Mouse (Mus musculus) forebrain, embryonic 15.5 days (tissue): ENCODE measurements around the gene Dcaf11. TPM values are rescaled to one million over a fixed set of nuclear protein-coding genes. Genes with fewer than 3 reads are reported as not detected.
A peak's percentile ranks its signal among the peaks of the same experiment; 100 is the strongest.

Source experiments
- ATAC-seq: fragments of 200-750 bp; cut with Nextera tagmentation; replicated peaks from 2 replicates; pipeline ENCODE4 v1.8.0; 2017; ENCODE audit warnings: mild to moderate bottlenecking, moderate TSS enrichment, moderate library complexity
- H3K27ac ChIP-seq: fragments of 300-500 bp; sonication (generic); replicated peaks from 2 replicates; pipeline ENCODE4 v1.5.1; 2015; ENCODE audit warnings: mild to moderate bottlenecking, inconsistent platforms
- H3K27me3 ChIP-seq: fragments of 300-500 bp; sonication (generic); 2 replicates; pipeline ENCODE4 v1.6.1; 2015; ENCODE audit warnings: inconsistent platforms
- H3K36me3 ChIP-seq: fragments of 300-500 bp; sonication (generic); 2 replicates; pipeline ENCODE4 v1.6.1; 2015; ENCODE audit warnings: mild to moderate bottlenecking, inconsistent platforms
- H3K4me1 ChIP-seq: fragments of 300-500 bp; sonication (generic); 2 replicates; pipeline ENCODE4 v1.6.1; 2015; ENCODE audit warnings: inconsistent platforms
- H3K4me2 ChIP-seq: fragments of 300-500 bp; sonication (generic); replicated peaks from 2 replicates; pipeline ENCODE4 v1.6.1; 2015; ENCODE audit warnings: mild to moderate bottlenecking, inconsistent platforms
- H3K4me3 ChIP-seq: fragments of 300-500 bp; sonication (generic); 2 replicates; pipeline ENCODE4 v1.5.1; 2015; ENCODE audit warnings: mild to moderate bottlenecking, inconsistent platforms
- H3K9ac ChIP-seq: fragments of 300-500 bp; sonication (generic); replicated peaks from 2 replicates; pipeline ENCODE4 v1.6.1; 2015; ENCODE audit warnings: mild to moderate bottlenecking, inconsistent platforms
- H3K9me3 ChIP-seq: fragments of 300-500 bp; sonication (generic); 2 replicates; pipeline ENCODE4 v1.6.1; 2016; ENCODE audit warnings: inconsistent platforms
- WGBS: fragments of 180-500 bp; shearing (Covaris S2); methylation state at CpG from one replicate; pipeline ENCODE4 v1.1.7; 2015; ENCODE audit warnings: mixed read lengths; 5-methylcytosine and 5-hydroxymethylcytosine counted together
- polyA plus RNA-seq: library from polyadenylated mRNA; unstranded; fragments of >200 nt; fragmentation: Nextera tagmentation; extraction: Ambion mirVana; gene quantifications from 2 replicates; pipeline ENCODE4 v1.2.1, GENCODE M21; 2015

The Dcaf11 gene
- polyA plus RNA-seq, 1 experiment from 2014 or later: 132 TPM

DNA sequence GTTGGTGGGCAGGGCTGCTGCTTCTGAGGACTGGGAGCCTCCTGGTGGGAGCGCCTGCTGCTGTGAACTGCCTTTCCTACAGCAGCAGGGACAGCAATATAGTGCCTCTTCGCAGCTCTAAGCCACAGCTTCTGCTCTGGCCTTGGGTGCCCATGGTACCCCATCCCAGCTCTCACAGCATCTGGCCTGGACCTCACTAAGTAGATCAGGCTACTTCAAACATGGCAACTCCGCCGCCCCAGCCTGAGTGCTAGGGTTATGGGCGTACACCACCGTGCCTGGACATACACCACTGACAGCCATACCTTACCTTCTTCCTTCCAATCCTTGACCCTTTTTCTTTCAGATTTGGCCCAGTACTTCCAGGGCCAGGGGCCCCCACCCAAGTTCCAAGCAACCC, 48.5 kb downstream of the Dcaf11 start:
- H3K4me1 ChIP-seq: peaks cover 8% of the 10 kb centered on the region; the same call in 1 of the 2 replicates
- H3K27ac ChIP-seq: no peak overlapping the region
- H3K4me3 ChIP-seq: no peak overlapping the region
- no peak overlapping the region for H3K9ac ChIP-seq
- no peaks in the 10 kb centered on the region for H3K27me3 ChIP-seq
- no peaks in the 10 kb centered on the region for H3K9me3 ChIP-seq
- peaks cover 39% of the 10 kb centered on the region for H3K36me3 ChIP-seq
- WGBS: 100% methylated on average over 6 of the region's 6 CpGs
- no peak for ATAC-seq
- no peak overlapping the region for H3K4me2 ChIP-seq

DNA sequence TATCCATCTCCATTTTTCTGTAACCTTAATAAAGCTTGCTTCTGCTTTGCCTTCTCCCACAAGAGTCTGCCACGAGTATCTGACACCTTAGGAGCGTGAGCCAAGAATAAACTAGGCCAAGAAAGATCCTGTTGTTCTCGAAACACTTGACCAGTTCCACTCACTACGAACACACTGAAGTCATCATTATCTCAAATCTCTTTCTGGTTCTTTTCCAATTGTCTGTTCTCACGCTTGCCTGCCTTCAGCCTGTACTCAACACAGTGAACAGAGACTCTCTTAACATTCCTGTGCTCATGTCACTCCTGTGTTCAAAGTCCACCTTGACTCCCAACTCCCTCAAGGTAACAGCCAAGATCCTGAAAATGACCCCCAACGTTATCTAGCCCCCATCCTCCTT, 53.5 kb downstream of the Dcaf11 start:
- ATAC-seq: no peak
- H3K4me3 ChIP-seq: no peak overlapping the region
- H3K27me3 ChIP-seq: no peaks in the 10 kb centered on the region
- H3K27ac ChIP-seq: no peak overlapping the region
- no peak overlapping the region for H3K9ac ChIP-seq
- peaks cover 16% of the 10 kb centered on the region for H3K36me3 ChIP-seq
- 0 out of 2 replicates have a peak, but pooled peaks cover under 1% of the 10 kb centered on the region for H3K4me1 ChIP-seq
- no peak overlapping the region for H3K4me2 ChIP-seq
- 65% methylated on average over 6 of the region's 6 CpGs for WGBS
- H3K9me3 ChIP-seq: no peaks in the 10 kb centered on the region

DNA sequence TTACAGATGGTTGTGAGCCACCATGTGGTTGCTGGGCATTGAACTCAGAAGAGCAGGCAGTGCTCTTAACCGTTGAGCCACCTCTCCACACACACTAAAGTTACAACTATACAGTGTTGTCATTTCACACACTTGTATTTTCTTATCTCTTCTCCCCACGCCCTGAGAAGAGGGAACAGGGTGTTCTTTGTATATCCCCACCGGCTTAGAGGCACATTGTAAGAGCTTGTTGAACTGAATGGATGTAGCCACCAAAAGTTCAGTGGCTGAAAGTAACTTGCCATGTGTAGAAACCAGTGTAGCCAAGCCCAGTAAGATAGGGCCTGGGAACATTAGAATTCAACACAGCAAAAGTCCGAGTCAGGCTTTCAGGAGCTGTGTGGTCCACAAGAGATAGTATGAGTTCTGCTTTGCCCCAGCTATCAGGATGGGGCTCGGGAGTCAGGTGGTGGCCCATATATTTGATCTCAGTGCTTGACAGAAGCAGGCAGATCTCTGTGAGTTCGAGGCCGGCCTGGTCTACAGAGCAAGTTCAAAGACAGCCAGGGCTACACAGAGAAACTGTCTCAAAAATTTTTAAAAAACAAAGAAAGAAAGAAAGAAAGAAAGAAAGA, 54.9 kb downstream of the Dcaf11 start:
- Histone ChIP-seq H3K27ac (no peak overlapping the region), H3K9ac (no peak overlapping the region), H3K4me2 (no peak overlapping the region), H3K36me3 (peaks cover 3% of the 10 kb centered on the region; the same call in 1 of the 2 replicates), H3K27me3 (no peaks in the 10 kb centered on the region), H3K9me3 (no peaks in the 10 kb centered on the region), H3K4me3 (no peak overlapping the region), H3K4me1 (0 out of 2 replicates have a peak, but pooled peaks cover 7% of the 10 kb centered on the region)
- no peak for ATAC-seq
- 82% methylated on average over 7 of the region's 7 CpGs for WGBS

DNA sequence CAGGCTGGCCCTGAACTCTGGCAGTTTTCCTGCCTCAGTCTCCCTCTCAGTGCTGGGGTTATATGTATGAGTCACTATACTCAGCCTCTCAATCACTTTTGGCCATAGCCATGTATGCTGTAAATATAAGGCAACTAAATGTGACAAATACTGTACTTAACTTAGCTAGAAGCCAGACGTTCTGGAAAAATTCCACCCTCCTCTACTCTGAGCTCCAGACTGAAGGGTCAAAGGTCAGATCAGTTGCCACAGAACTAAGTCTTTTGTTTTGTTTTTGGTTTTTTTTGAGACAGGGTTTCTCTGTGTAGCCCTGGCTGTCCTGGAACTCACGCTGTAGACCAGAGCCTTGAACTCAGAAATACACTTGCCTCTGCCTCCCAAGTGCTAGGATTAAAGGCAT, 56.1 kb downstream of the Dcaf11 start:
- no peaks in the 10 kb centered on the region for H3K36me3 ChIP-seq
- ATAC-seq: no peak
- H3K4me1 ChIP-seq: 0 out of 2 replicates have a peak, but pooled peaks cover 7% of the 10 kb centered on the region
- H3K9me3 ChIP-seq: no peaks in the 10 kb centered on the region
- no peaks in the 10 kb centered on the region for H3K27me3 ChIP-seq
- 52% methylated on average over 2 of the region's 2 CpGs for WGBS
- H3K4me2 ChIP-seq: no peak overlapping the region
- no peak overlapping the region for H3K4me3 ChIP-seq
- H3K27ac ChIP-seq: no peak overlapping the region
- H3K9ac ChIP-seq: no peak overlapping the region

GRCm38 (mm10) chr14:55616844-55617243, 57.0 kb downstream of the Dcaf11 start:
- no peak for ATAC-seq
- H3K9me3 ChIP-seq: no peaks in the 10 kb centered on the region
- H3K4me3 ChIP-seq: no peak overlapping the region
- no peaks in the 10 kb centered on the region for H3K27me3 ChIP-seq
- H3K4me1 ChIP-seq: 0 out of 2 replicates have a peak, but pooled peaks cover 7% of the 10 kb centered on the region
- no peaks in the 10 kb centered on the region for H3K36me3 ChIP-seq
- no peak overlapping the region for H3K9ac ChIP-seq
- no peak overlapping the region for H3K27ac ChIP-seq
- H3K4me2 ChIP-seq: no peak overlapping the region
- 79% methylated on average over 2 of the region's 2 CpGs for WGBS

GRCm38 (mm10) chr14:55617822-55618221, 58.0 kb downstream of the Dcaf11 start, which contains the start of gene Rec8:
Rec8 (plus strand) TSS chr14:55618037.
- no peaks in the 10 kb centered on the region for H3K9me3 ChIP-seq
- peak within 1 kb of the TSS; percentile 28 for H3K4me2 ChIP-seq
- no peaks in the 10 kb centered on the region for H3K36me3 ChIP-seq
- no peak within 1 kb of the TSS; the same call in 1 of the 2 replicates for H3K27ac ChIP-seq
- no peak within 1 kb of the TSS for H3K9ac ChIP-seq
- H3K27me3 ChIP-seq: no peaks in the 10 kb centered on the region
- 0 out of 2 replicates have a peak, but pooled peaks have one; percentile 41 for ATAC-seq
- 0 out of 2 replicates have a peak, but pooled peaks cover 7% of the 10 kb centered on the region for H3K4me1 ChIP-seq
- 25% methylated on average over 21 of the region's 21 CpGs for WGBS
- H3K4me3 ChIP-seq: peak within 1 kb of the TSS; percentile 32

DNA sequence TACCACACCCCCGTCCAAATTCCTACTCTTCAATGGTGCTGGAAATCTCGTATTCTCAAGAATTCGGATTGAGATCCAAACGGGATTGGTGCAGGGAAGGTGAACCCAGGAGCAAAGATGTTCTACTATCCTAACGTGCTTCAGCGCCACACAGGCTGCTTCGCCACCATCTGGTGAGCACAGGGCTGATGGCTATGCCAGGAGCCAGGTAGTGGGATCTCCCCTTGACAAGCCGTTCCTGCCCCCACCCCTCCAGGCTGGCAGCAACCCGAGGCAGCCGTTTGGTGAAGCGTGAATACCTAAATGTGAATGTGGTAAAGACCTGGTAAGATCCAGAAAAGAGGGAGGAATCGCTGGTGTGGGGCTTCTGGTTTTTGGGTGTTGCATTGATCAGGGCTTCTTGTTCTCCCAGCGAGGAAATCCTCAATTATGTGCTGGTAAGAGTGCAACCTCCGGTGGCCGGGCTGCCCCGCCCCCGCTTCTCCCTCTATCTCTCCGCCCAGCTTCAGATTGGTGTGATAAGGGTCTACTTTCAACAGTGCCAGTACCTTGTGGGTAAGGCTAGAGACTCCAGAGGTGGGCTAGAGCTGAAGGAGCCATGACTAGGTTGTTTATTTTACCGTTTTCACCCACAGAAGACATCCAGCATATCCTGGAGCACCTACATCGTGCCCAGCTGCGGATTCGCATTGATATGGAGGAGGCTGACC, 58.8 kb downstream of the Dcaf11 start:
- WGBS: 53% methylated on average over 22 of the region's 22 CpGs
- Histone ChIP-seq H3K4me2 (peak overlapping the region; percentile 28), H3K9ac (no peak overlapping the region), H3K36me3 (no peaks in the 10 kb centered on the region), H3K4me1 (0 out of 2 replicates have a peak, but pooled peaks cover 7% of the 10 kb centered on the region), H3K27me3 (no peaks in the 10 kb centered on the region), H3K27ac (no peak overlapping the region; the same call in 1 of the 2 replicates), H3K9me3 (no peaks in the 10 kb centered on the region), H3K4me3 (peak overlapping the region; percentile 32)
- peak; percentile 59; the same call in 1 of the 2 replicates for ATAC-seq

Other genes starting within 250 kb of the Dcaf11 start
- 49.6 and 60.0 TPM in 2 replicates for gene Dhrs4, start 81.2 kb upstream of the Dcaf11 start, polyA plus RNA-seq
- 30.2 and 33.4 TPM in 2 replicates for gene Carmil3, start 69.4 kb upstream of the Dcaf11 start, polyA plus RNA-seq
- gene Cpne6, start 49.6 kb upstream of the Dcaf11 start, polyA plus RNA-seq: 9.1 and 10.3 TPM in 2 replicates
- gene Nrl, start 35.0 kb upstream of the Dcaf11 start, polyA plus RNA-seq: 0.09 and 0.11 TPM in 2 replicates
- 18.2 and 25.1 TPM in 2 replicates for gene Pck2, start 19.7 kb upstream of the Dcaf11 start, polyA plus RNA-seq
- gene A730061H03Rik, start 400 bp downstream of the Dcaf11 start, polyA plus RNA-seq: 0.49 and 0.60 TPM in 2 replicates
- gene Fitm1, start 15.6 kb downstream of the Dcaf11 start, polyA plus RNA-seq: not detected in 2 replicates
- gene Psme1, start 18.1 kb downstream of the Dcaf11 start, polyA plus RNA-seq: 187 and 189 TPM in 2 replicates
- gene Emc9, start 25.3 kb downstream of the Dcaf11 start, polyA plus RNA-seq: 15.0 and 16.0 TPM in 2 replicates
- 187 and 211 TPM in 2 replicates for gene Psme2, start 31.1 kb downstream of the Dcaf11 start, polyA plus RNA-seq
- gene Rnf31, start 31.7 kb downstream of the Dcaf11 start, polyA plus RNA-seq: 17.7 TPM in 2 replicates
- gene Irf9, start 43.6 kb downstream of the Dcaf11 start, polyA plus RNA-seq: 7.2 and 8.1 TPM in 2 replicates
- 11.3 and 11.5 TPM in 2 replicates for gene Rec8, start 58.0 kb downstream of the Dcaf11 start, polyA plus RNA-seq
- 82.0 and 82.1 TPM in 2 replicates for gene Ipo4, start 76.0 kb downstream of the Dcaf11 start, polyA plus RNA-seq
- gene Gm49378, start 77.9 kb downstream of the Dcaf11 start, polyA plus RNA-seq: 1.4 and 2.0 TPM in 2 replicates
- gene Tm9sf1, start 83.8 kb downstream of the Dcaf11 start, polyA plus RNA-seq: 61.7 and 67.2 TPM in 2 replicates
- gene Tssk4, start 90.2 kb downstream of the Dcaf11 start, polyA plus RNA-seq: 0.38 and 0.53 TPM in 2 replicates
- gene Mdp1, start 100.5 kb downstream of the Dcaf11 start, polyA plus RNA-seq: 66.0 and 68.5 TPM in 2 replicates
- 56.7 and 62.2 TPM in 2 replicates for gene Gmpr2, start 111.9 kb downstream of the Dcaf11 start, polyA plus RNA-seq
- gene Nedd8, start 112.1 kb downstream of the Dcaf11 start, polyA plus RNA-seq: 563 and 611 TPM in 2 replicates
- 32.9 and 36.2 TPM in 2 replicates for gene Tinf2, start 121.8 kb downstream of the Dcaf11 start, polyA plus RNA-seq
- gene Tgm1, start 153.9 kb downstream of the Dcaf11 start, polyA plus RNA-seq: 0.09 and 0.20 TPM in 2 replicates
- 49.9 and 51.4 TPM in 2 replicates for gene Rabggta, start 162.3 kb downstream of the Dcaf11 start, polyA plus RNA-seq
- gene Dhrs1, start 185.7 kb downstream of the Dcaf11 start, polyA plus RNA-seq: 77.1 and 82.7 TPM in 2 replicates
- 39.7 and 41.4 TPM in 2 replicates for gene Nop9, start 185.7 kb downstream of the Dcaf11 start, polyA plus RNA-seq
- gene Cideb, start 198.5 kb downstream of the Dcaf11 start, polyA plus RNA-seq: 0.15 and 0.29 TPM in 2 replicates
- gene Ltb4r2, start 201.4 kb downstream of the Dcaf11 start, polyA plus RNA-seq: 0.10 and 0.24 TPM in 2 replicates
- gene Ltb4r1, start 206.0 kb downstream of the Dcaf11 start, polyA plus RNA-seq: 0.26 TPM in 1 of 2 replicates, not detected in the other
- 2.9 and 4.0 TPM in 2 replicates for gene Adcy4, start 224.1 kb downstream of the Dcaf11 start, polyA plus RNA-seq
- gene Ripk3, start 228.9 kb downstream of the Dcaf11 start, polyA plus RNA-seq: 1.1 and 2.3 TPM in 2 replicates